Mouse (Mus musculus): Measurements from ENCODE around the gene Parg.
"Not testable (repeated sequence)": the region's sequence is repeated elsewhere in the genome, so short reads cannot be mapped to it uniquely, and the experiment has no call there.

Gene Parg

GRCm38 (mm10) chr14:32179393-32180195, 22.2 kb upstream of the Parg start:
- DNase-seq (ENCODE audit: low read depth, low spot score) = no peak

GRCm38 (mm10) chr14:32180861-32181260, 20.9 kb upstream of the Parg start:
- no peak for DNase-seq (ENCODE audit: low read depth, low spot score)

- no peak for DNase-seq (ENCODE audit: low read depth, low spot score)
These were observed 17.9 kb upstream of the Parg start for GRCm38 (mm10) chr14:32183846-32184245.

- DNase-seq (ENCODE audit: low read depth, low spot score) = no peak
These were observed 10.9 kb upstream of the Parg start for GRCm38 (mm10) chr14:32190627-32191391.

- no peak for DNase-seq (ENCODE audit: low read depth, low spot score)
These were observed 9.8 kb upstream of the Parg start for GRCm38 (mm10) chr14:32191926-32192325.

DNA sequence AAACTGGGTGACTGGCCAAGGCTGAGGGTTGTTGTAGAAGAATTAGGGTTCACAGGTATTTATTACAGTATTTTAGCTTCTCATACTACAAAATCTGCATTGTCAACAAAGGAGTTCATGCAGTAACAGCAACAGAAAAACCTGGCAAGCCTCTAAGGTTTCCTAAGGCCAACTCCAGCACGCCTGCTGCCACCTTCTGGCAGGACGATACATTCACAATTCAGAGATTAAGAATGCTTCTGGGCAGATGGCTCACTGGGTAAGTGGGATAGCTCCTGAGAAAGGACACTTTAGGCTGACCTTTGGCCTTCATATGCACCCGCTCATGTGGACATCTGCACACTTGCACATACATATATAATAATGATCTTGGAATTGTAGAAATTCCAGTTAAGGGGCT, 9.3 kb upstream of the Parg start:
- no peak for DNase-seq (ENCODE audit: low read depth, low spot score)

- not testable (repeated sequence) for DNase-seq (ENCODE audit: low read depth, low spot score)
These were observed 8.2 kb upstream of the Parg start for GRCm38 (mm10) chr14:32193557-32193956.

GRCm38 (mm10) chr14:32201354-32201753, 395 bp upstream of the Parg start:
- DNase-seq (ENCODE audit: low read depth, low spot score) = no peak

GRCm38 (mm10) chr14:32226601-32227000, 24.9 kb downstream of the Parg start:
- DNase-seq (ENCODE audit: low read depth, low spot score) = no peak

DNA sequence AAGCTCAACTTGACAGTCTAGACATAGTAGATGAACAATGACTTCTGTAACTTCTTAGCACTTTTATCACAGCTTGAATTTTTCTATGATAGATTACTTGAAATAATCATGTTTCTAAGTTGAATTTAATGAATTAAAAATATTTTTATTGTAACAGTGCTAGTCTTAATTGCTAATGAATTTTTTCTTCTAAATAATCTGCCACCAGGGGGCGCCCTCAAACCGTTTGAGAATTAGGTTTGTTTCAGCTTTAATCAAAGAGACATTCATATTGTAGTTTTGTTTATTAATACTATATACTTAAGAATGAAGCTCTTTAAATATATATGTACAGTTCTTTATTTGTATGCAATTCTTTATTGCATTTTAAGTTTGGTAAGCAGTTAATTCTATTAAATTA, 27.2 kb downstream of the Parg start:
- no peak for DNase-seq (ENCODE audit: low read depth, low spot score)

GRCm38 (mm10) chr14:32242401-32242800, 40.7 kb downstream of the Parg start:
- no peak for DNase-seq (ENCODE audit: low read depth, low spot score)

GRCm38 (mm10) chr14:32246019-32246418, 44.3 kb downstream of the Parg start:
- no peak for DNase-seq (ENCODE audit: low read depth, low spot score)

DNA sequence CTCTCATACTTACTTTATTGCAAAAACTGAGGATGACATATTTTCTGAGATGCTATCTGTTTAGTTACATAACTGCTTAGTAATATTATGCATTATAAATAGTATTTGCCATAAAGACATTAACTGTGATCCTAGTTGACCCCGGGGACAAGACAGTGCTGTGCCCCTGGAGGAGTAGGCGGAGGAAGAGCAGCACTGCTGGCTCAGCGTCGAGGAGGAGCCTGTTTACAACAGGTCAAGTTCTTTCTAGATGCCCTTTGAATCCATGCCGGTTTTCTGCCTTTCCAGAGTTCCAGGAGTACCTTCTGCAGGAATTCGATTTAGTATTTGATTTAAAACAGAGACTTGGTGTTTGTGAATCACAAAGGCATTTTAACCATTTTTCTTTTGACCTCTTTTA, 47.9 kb downstream of the Parg start:
- DNase-seq (ENCODE audit: low read depth, low spot score) = no peak

GRCm38 (mm10) chr14:32260830-32261229, 59.1 kb downstream of the Parg start:
- DNase-seq (ENCODE audit: low read depth, low spot score) = no peak

DNA sequence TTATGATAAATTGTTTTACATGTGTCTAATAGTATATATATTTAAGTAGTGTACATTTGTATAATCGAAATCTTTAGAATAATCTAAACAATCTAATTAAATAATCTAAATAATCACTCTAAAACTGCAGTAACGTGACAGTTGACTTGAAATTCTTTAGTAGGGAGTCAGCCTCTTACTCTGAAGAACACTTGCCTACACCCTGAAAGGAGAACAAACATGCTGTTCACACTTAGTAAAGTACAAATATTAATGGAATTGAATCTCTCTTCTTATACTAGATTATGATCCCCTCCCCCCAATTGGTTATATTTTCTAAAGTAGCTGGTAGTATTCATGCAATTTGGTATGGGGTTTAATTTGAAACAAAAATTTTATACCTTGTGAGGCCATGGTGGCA, 60.0 kb downstream of the Parg start:
- DNase-seq (ENCODE audit: low read depth, low spot score) = no peak

DNA sequence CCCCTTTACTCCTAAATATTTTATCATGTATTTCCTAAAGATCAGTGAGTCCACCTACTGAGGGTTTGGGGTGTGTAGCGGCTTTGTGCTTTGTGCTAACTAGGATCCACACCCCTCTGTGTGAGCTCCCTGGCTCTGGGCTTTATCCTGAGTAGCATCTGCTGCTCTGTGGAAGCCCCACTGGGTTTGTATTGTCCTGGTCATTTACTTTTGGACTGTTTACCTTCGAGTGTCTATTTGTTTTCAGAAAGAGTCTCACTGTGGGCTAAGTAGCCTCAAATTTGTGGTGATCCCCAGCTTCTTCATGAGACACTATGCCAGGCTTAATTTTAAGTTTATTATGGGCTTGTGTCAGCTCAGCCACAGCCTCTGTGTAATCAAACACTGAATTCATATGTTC, 67.2 kb downstream of the Parg start:
- DNase-seq (ENCODE audit: low read depth, low spot score) = no peak

DNA sequence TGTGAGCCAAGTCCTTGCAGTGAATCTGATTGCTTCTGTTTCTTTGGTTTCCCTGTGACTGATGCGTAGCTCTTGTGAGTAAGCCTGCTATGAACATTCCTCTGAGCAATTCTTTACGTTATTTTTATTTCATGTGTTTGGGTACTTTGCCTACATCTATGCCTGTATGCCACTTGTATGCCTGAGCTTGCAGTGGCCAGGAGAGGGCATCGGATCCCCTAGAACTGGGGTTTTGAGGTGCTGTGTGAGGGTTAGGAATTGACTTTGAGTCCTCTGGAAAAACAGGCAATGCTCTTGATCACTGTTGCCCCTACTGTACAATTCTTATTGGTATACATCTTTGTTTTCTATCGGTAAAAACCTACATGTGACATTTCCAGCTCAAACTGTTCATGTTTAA, 67.8 kb downstream of the Parg start:
- no peak for DNase-seq (ENCODE audit: low read depth, low spot score)

DNA sequence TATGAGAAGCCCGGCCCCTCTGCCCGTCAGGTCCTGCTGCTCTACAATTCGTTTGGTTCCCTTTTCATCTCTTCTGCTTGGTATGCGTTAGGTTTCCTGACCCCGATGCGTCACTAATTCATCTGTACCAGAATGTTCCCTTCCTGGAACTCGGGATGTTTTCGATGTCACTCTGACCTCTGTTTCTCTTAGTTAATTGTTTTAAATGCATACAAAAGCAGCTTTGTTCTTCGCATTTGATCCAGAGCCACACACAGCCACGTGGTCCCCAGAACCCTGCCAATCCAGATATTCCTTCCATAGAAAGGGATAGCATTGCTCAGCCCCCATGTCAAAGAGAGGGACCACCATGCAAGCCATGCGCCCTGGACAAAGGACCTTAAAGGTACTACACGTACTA, 99.9 kb downstream of the Parg start:
- DNase-seq (ENCODE audit: low read depth, low spot score) = no peak

- DNase-seq (ENCODE audit: low read depth, low spot score) = no peak
These were observed 100.7 kb downstream of the Parg start for GRCm38 (mm10) chr14:32302423-32302822.

GRCm38 (mm10) chr14:32304921-32305320, 103.2 kb downstream of the Parg start:
- DNase-seq (ENCODE audit: low read depth, low spot score) = no peak

DNA sequence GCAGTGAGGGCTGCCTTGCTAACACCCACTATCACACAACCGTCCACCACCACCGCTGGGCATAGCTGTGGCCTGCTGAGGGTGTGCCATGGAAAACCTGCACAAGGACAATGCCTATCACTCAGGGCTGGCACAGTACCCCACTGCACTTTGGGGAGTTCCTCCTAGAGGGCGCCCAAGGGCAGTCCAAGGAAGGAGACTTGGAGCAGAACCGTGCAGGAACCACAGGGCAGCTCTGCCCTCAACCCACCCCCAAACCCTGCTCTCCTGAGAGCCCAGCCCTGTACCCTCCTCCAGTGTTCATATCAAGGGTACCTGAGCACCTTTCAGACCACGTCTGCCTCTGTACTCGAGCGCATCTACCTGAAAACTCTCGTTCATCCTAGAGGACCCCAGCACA, 108.1 kb downstream of the Parg start:
- no peak for DNase-seq (ENCODE audit: low read depth, low spot score)

DNA sequence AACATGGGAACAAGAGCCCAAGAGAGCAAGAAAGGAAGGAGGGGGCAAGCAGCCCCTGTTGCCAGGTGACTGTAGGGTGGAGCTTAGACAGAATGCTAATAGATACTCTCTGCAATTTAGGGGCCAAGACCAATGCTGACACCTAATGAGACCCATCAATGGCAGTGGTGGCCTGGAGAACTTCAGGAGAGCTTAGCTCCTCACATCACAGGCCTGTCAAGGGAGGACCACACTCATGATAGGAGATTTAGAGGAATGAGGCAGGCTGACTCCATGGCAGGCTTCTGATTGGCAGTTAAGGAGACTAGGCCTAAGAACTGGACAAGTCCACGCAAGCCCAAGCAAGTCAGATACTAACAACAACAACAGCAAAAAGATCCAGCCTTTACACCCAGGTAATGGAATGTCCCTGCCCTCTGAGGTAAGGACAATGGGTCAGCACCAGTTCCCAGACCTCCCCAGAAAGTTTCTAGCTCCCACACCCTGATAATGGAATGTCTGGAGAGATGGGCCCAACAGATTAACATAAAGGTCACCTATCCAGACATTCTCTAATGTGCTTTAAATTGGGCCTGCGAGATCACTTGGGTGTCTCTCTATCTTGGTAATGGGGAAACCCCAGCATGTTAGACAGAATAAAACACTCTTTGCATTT, 109.8 kb downstream of the Parg start:
- no peak for DNase-seq (ENCODE audit: low read depth, low spot score)

GRCm38 (mm10) chr14:32317822-32318221, 116.1 kb downstream of the Parg start:
- no peak for DNase-seq (ENCODE audit: low read depth, low spot score)
